Comparison of ENCODE assay signal across 25 mouse cellular contexts in genomic region chr12:101742375-101742774, GRCm38 (mm10).
"Had no signal": no experiment of that assay in that cellular context is flagged by ENCODE, and none has a peak within 500 bp of the region (broad histone marks: within the 10 kb centered on the region; RNA-seq: fewer than 3 reads in every experiment).

No protein-coding gene starts in this region.

- H3K27ac ChIP-seq: gastrocnemius, adult 2 months; heart, embryonic 10.5 days; hindbrain, embryonic 10.5 days; hindbrain, embryonic 12.5 days; hindbrain, embryonic 14.5 days; intestine, embryonic 15.5 days; layer of hippocampus, adult 2 months; left cerebral cortex, adult 2 months; limb, embryonic 12.5 days; limb, embryonic 15.5 days; liver, embryonic 12.5 days had no signal

- DNase-seq: gastrocnemius, adult 2 months; gastrocnemius, postnatal 10 days; gastrocnemius, postnatal 25 days; heart, adult 18-20 months; heart, postnatal 10 days; heart, postnatal 4 days; kidney, adult 18-20 months; kidney, adult 8-10 months; kidney, postnatal 10 days; kidney, postnatal 25 days; kidney, postnatal 4 days had no signal

- ATAC-seq: hindbrain, embryonic 16.5 days; inflammation-experienced regulatory T-cells, adult 6 months; intestine, embryonic 15.5 days; intestine, postnatal 0 days; liver, embryonic 12.5 days had no signal

- H3K9me3 ChIP-seq: heart, embryonic 10.5 days; heart, embryonic 12.5 days; hindbrain, embryonic 10.5 days; hindbrain, embryonic 12.5 days; intestine, embryonic 15.5 days; limb, embryonic 12.5 days; limb, embryonic 15.5 days; liver, embryonic 12.5 days had no signal

- H3K4me2 ChIP-seq: heart, embryonic 12.5 days; hindbrain, embryonic 12.5 days; hindbrain, embryonic 14.5 days; intestine, embryonic 15.5 days; limb, embryonic 12.5 days; limb, embryonic 15.5 days; liver, embryonic 12.5 days had no signal

- H3K36me3 ChIP-seq: heart, embryonic 10.5 days; heart, embryonic 12.5 days; hindbrain, embryonic 10.5 days; hindbrain, embryonic 12.5 days; intestine, embryonic 15.5 days; limb, embryonic 12.5 days; limb, embryonic 15.5 days; liver, embryonic 12.5 days had no signal

- H3K4me1 ChIP-seq: hindbrain, embryonic 10.5 days; hindbrain, embryonic 12.5 days; intestine, embryonic 15.5 days; limb, embryonic 12.5 days; liver, embryonic 12.5 days had no signal

- H3K9ac ChIP-seq: heart, embryonic 12.5 days; hindbrain, embryonic 12.5 days; hindbrain, embryonic 14.5 days; intestine, embryonic 15.5 days; limb, embryonic 12.5 days; limb, embryonic 15.5 days; liver, embryonic 12.5 days had no signal

- H3K4me3 ChIP-seq: gastrocnemius, adult 2 months; heart, embryonic 10.5 days; heart, embryonic 12.5 days; hindbrain, embryonic 10.5 days; hindbrain, embryonic 12.5 days; intestine, embryonic 15.5 days; layer of hippocampus, adult 2 months; left cerebral cortex, adult 2 months; limb, embryonic 12.5 days; limb, embryonic 15.5 days; liver, embryonic 12.5 days had no signal

- H3K27me3 ChIP-seq: heart, embryonic 12.5 days; hindbrain, embryonic 12.5 days; intestine, embryonic 15.5 days; limb, embryonic 12.5 days; limb, embryonic 15.5 days; liver, embryonic 12.5 days had no signal
